Mouse (Mus musculus): ENCODE results near the gene Pacsin2. TPM values are rescaled to one million over a fixed set of nuclear protein-coding genes. Genes with fewer than 3 reads are reported as not detected.

The Pacsin2 gene
- polyA plus RNA-seq, 1 experiment from 2014 or later, result 82.4 TPM

DNA sequence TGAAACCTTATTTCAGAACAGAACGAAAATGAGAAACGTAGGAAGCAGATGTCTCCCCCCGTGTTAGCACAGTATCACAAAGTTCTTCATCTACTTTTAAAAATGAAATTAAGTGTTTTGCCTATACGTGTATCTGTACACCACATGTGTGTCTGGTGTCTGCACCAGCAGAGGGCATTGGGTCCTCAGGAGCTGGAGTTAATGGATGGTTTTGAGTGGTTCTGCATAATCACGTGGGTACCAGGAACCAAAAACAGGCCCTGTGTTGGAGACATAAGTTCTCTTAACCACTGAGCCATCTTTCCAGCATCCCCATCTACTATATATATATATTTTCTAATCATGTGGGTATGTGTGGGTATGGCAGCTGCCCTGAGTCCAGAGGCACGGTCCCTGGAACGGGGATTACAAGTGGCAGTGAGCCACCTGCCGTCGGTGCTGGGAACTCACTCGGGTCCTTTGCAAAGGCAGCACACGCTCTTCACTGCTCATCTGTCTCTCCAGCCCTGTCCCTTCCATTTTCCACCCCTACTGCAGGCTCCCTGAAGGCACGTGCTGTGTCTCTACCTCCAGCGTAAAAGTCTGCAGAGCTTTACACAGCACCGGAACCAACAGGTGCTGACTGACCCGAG, 118.4 kb downstream of the Pacsin2 start:
- Histone ChIP-seq H3K27ac (0 out of 2 replicates have a peak overlapping the region, but pooled peaks have one; percentile 80), H3K9me3 (no peaks in the 10 kb centered on the region), H3K27me3 (ENCODE audit: insufficient read depth, poor library complexity, severe bottlenecking) (no peaks in the 10 kb centered on the region), H3K4me1 (peaks cover 46% of the 10 kb centered on the region), H3K36me3 (peaks cover 18% of the 10 kb centered on the region), H3K4me3 (no peak overlapping the region)
- 88% methylated on average over 15 of the region's 15 CpGs for WGBS
- DNase-seq (ENCODE audit: low spot score), result no peak

DNA sequence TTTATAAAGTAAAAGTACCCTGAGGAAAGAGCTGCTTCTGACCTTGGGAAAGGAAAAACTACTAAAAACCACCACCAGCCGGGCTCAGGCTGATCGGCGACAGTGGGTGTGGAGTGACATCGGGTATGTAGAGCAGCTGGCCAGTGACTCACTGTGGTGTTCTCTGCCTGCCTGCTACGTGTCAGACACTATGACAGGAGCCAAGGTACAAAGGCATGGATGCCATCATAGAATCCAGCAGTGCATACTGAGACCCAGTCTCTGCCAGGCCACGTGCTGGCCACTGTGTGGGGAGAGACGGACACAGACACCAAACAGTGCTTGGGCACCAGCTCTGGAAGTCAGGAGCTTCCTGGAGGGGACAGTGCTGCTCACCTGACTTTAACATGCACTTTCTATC, 119.5 kb downstream of the Pacsin2 start:
- DNase-seq (ENCODE audit: low spot score), result peak; percentile 86
- H3K27ac ChIP-seq, result peak overlapping the region; percentile 80
- H3K4me1 ChIP-seq, result peaks cover 49% of the 10 kb centered on the region
- WGBS, result 32% methylated on average over 7 of the region's 7 CpGs
- no peaks in the 10 kb centered on the region for H3K27me3 ChIP-seq (ENCODE audit: insufficient read depth, poor library complexity, severe bottlenecking)
- H3K36me3 ChIP-seq, result peaks cover 25% of the 10 kb centered on the region
- H3K9me3 ChIP-seq, result no peaks in the 10 kb centered on the region
- H3K4me3 ChIP-seq, result no peak overlapping the region

DNA sequence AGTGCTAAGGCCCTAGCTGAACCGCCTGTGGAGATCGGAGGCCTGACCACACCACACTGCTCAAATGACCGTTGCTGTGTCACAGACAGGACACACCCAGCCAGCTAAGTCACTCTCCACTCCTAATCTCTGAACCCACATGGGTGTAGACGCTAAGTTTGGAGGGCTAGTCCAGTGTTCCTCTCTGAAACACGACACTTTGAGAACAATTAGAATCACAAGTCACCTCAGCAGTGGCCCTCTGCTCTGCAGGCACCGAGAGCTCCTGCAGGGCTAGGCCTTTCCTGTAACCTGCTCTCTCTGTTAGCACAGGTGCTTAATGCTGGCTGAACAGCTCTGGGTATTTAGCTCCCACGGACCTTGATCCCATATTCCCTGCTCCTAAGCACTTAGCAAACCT, 120.2 kb downstream of the Pacsin2 start:
- Histone ChIP-seq H3K9me3 (no peaks in the 10 kb centered on the region), H3K27me3 (ENCODE audit: insufficient read depth, poor library complexity, severe bottlenecking) (no peaks in the 10 kb centered on the region), H3K36me3 (peaks cover 26% of the 10 kb centered on the region), H3K4me1 (peaks cover 44% of the 10 kb centered on the region), H3K4me3 (no peak overlapping the region), H3K27ac (peak overlapping the region; percentile 80; the same call in 1 of the 2 replicates)
- 26% methylated on average over 7 of the region's 7 CpGs for WGBS
- peak; percentile 92 for DNase-seq (ENCODE audit: low spot score)

DNA sequence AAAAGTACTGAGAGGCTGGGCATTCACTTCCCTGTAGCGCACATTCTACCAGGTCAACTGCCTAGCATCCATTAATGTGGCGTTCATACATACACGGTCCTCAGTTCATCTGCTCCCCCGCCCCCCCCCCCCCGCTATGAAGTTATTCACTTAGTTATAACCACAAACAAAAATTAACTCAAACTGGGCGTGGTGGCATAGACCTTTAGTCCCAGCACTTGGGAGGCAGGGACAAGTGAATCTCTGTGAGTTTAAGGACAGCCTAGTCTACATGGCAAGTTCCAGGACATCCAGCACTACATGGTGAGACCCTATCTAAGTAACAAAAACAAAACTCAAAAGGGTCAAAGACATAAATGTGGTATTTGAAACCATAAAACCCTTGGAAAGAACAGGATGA, 125.5 kb downstream of the Pacsin2 start:
- Histone ChIP-seq H3K36me3 (peaks cover 53% of the 10 kb centered on the region), H3K4me1 (peaks cover 26% of the 10 kb centered on the region), H3K9me3 (no peaks in the 10 kb centered on the region), H3K27ac (no peak overlapping the region), H3K4me3 (no peak overlapping the region), H3K27me3 (ENCODE audit: insufficient read depth, poor library complexity, severe bottlenecking) (no peaks in the 10 kb centered on the region)
- no peak for DNase-seq (ENCODE audit: low spot score)
- 81% methylated on average over 6 of the region's 6 CpGs for WGBS

DNA sequence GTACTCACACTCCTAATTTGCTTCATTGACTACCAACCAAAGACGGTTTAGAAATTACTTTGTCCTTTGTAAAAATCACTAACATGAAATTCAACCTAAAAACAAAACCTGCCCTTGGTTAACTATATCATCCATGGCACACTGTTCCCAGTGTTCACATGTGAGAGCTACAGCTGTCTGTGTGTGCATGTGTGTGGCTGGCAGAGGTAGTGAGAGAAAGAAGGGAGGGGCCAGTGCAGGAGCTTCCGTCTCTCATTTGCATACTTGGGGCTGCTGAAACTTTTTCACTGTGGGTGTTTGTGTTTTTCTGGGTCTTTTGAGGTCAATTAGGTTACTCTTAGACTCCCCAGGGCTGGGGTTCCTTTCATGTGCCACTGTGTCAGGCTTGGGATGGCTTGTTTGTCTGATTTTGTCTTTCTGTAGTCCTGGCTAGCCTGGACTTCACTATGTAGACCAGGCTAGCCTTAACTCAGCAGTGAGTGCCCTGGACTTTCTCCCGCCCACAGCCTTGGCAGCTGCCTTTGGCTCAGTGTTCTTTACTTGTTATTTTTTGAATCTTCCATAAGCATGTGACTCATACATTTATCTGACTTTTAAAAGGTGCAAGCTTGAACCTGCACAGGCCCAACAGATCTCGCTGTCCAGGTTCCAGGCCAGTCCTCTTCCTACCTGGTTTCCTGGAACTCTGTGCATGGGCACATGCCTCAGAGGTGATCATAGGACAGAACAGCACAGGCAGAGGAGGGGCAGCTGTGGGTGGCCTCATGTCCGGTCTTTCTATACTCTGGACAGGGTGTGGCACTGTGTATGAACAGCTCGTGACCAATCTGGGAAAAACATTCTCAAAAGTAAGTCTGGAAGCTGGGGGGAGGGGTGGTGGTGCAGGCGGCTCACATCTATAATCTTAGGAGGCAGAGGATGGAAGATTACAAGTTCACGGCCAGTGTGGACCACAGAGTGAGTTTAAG, 126.2 kb downstream of the Pacsin2 start:
- Histone ChIP-seq H3K36me3 (peaks cover 60% of the 10 kb centered on the region), H3K27ac (peak overlapping the region; percentile 63), H3K9me3 (no peaks in the 10 kb centered on the region), H3K27me3 (ENCODE audit: insufficient read depth, poor library complexity, severe bottlenecking) (no peaks in the 10 kb centered on the region), H3K4me1 (peaks cover 23% of the 10 kb centered on the region; the same call in 1 of the 2 replicates), H3K4me3 (no peak overlapping the region)
- WGBS, result 72% methylated on average over 8 of the region's 8 CpGs
- no peak for DNase-seq (ENCODE audit: low spot score)

DNA sequence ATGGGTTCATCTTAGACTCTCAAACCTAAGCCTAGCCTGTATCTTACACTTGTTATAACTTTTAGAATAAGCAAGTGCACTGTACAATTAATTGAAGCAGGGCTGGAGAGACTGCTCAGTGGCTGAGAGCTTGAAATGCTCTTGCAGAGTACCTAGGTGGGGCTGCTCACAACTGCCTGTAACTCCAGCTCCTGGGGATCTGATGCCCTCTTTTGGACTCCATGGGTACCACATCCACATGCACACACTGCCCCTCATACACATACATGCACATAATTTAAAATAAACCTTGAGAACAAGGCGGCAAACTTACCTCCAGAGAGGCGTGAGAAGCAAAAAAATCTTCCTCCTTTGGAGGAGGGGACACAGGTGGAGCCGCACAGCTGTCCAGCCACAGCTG, 132.0 kb downstream of the Pacsin2 start:
- no peak for DNase-seq (ENCODE audit: low spot score)
- Histone ChIP-seq H3K27me3 (ENCODE audit: insufficient read depth, poor library complexity, severe bottlenecking) (no peaks in the 10 kb centered on the region), H3K9me3 (no peaks in the 10 kb centered on the region), H3K36me3 (peaks cover 81% of the 10 kb centered on the region), H3K27ac (no peak overlapping the region), H3K4me1 (no peaks in the 10 kb centered on the region), H3K4me3 (no peak overlapping the region)
- WGBS, result 78% methylated on average over 3 of the region's 3 CpGs

DNA sequence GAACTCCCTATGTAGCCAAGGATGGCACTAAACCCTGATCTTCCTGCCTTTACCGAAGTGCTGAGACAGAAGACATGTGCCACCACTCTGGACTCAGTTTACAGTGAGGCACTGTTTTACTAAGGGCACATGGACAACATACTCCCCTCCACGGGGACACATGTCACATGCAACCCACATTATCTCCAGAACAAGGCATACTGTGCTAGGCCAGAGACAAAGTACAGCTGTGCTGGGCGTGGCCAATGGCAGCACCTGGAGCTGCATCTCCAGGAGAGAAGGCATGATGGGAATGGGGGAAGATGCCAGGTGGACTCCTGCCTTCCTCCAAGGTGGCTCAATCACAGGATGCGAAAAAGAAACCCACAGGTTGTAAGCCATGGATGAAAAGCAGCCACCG, 135.5 kb downstream of the Pacsin2 start:
- H3K4me3 ChIP-seq, result no peak overlapping the region
- H3K27me3 ChIP-seq (ENCODE audit: insufficient read depth, poor library complexity, severe bottlenecking), result no peaks in the 10 kb centered on the region
- no peak for DNase-seq (ENCODE audit: low spot score)
- peaks cover 78% of the 10 kb centered on the region for H3K36me3 ChIP-seq
- H3K9me3 ChIP-seq, result no peaks in the 10 kb centered on the region
- no peak overlapping the region for H3K27ac ChIP-seq
- 78% methylated on average over 5 of the region's 5 CpGs for WGBS
- no peaks in the 10 kb centered on the region for H3K4me1 ChIP-seq

Other genes with a start within 250 kb of the Pacsin2 start
- gene A4galt, start 212.8 kb downstream of the Pacsin2 start, polyA plus RNA-seq (2016; fragmentation: Nextera tagmentation; extraction: Ambion mirVana), result not detected in 2 replicates
- gene Arfgap3, start 114.4 kb downstream of the Pacsin2 start, polyA plus RNA-seq (2016; fragmentation: Nextera tagmentation; extraction: Ambion mirVana), result 25.8 and 27.5 TPM in 2 replicates
- 23.9 and 24.6 TPM in 2 replicates for gene Ttll1, start 46.3 kb upstream of the Pacsin2 start, polyA plus RNA-seq (2016; fragmentation: Nextera tagmentation; extraction: Ambion mirVana)
- 17.4 and 29.8 TPM in 2 replicates for gene Bik, start 62.3 kb upstream of the Pacsin2 start, polyA plus RNA-seq (2016; fragmentation: Nextera tagmentation; extraction: Ambion mirVana)
- 97.0 and 141 TPM in 2 replicates for gene Tspo, start 99.0 kb upstream of the Pacsin2 start, polyA plus RNA-seq (2016; fragmentation: Nextera tagmentation; extraction: Ambion mirVana)
- gene Mcat, start 99.2 kb upstream of the Pacsin2 start, polyA plus RNA-seq (2016; fragmentation: Nextera tagmentation; extraction: Ambion mirVana), result 37.7 and 40.0 TPM in 2 replicates
- gene Ttll12, start 130.6 kb upstream of the Pacsin2 start, polyA plus RNA-seq (2016; fragmentation: Nextera tagmentation; extraction: Ambion mirVana), result 39.7 and 44.0 TPM in 2 replicates

All from heart, embryonic 10.5 days (tissue).